Mouse (Mus musculus) testis, postnatal 10 days (tissue): ENCODE data around the gene Dclk1.
A peak's percentile ranks its signal among the peaks of the same experiment; 100 is the strongest.

ENCODE experiments used
- DNase-seq: peaks from one replicate; pipeline ENCODE4 v3.0.0; 2021; ENCODE audit warnings: low spot score

Dclk1 gene

GRCm38 (mm10) chr3:55587972-55588946, 346.1 kb downstream of the Dclk1 start:
- peak; percentile 49 for DNase-seq
